Mouse (Mus musculus) midbrain, postnatal 0 days (tissue): ENCODE measurements at regions not wholly inside any gene's neighbourhood (a gene's known extent, or its start where the extent isn't known, plus 50 kb on each side); places are given as distances from the start of the nearest gene placed in this dataset.

Experiments used
- ATAC-seq: fragments of 200-750 bp; cut with Nextera tagmentation; 2 replicates; pipeline ENCODE4 v1.8.0; 2017; ENCODE audit warnings: moderate number of reproducible peaks, mild to moderate bottlenecking, moderate TSS enrichment, moderate library complexity; ENCODE audit not compliant: low FRiP score
- DNase-seq: peaks from one replicate; pipeline ENCODE4 v3.0.0-alpha.2; 2015; ENCODE audit warnings: low spot score
- H3K27ac ChIP-seq: fragments of 300-500 bp; sonication (generic); 2 replicates; pipeline ENCODE4 v1.5.1; 2014; ENCODE audit warnings: low read depth, mild to moderate bottlenecking, low read length, mixed read lengths
- H3K27me3 ChIP-seq: fragments of 300-500 bp; sonication (generic); 2 replicates; pipeline ENCODE4 v1.6.1; 2014; ENCODE audit warnings: low read length, control low read depth, mixed read lengths; ENCODE audit not compliant: insufficient read depth
- H3K36me3 ChIP-seq: fragments of 300-500 bp; sonication (generic); 2 replicates; pipeline ENCODE4 v1.6.1; 2014; ENCODE audit warnings: low read length, control low read depth, mixed read lengths; ENCODE audit not compliant: insufficient read depth
- H3K4me1 ChIP-seq: fragments of 300-500 bp; sonication (generic); 2 replicates; pipeline ENCODE4 v1.6.1; 2014; ENCODE audit warnings: mild to moderate bottlenecking, control low read depth, antibody characterized with exemption, low read length, mixed read lengths; ENCODE audit not compliant: insufficient read depth
- H3K4me2 ChIP-seq: fragments of 300-500 bp; sonication (generic); 2 replicates; pipeline ENCODE4 v1.6.1; 2014; ENCODE audit warnings: low read depth, mild to moderate bottlenecking, low read length, mixed read lengths; ENCODE audit not compliant: poor library complexity, severe bottlenecking
- H3K4me3 ChIP-seq: fragments of 300-500 bp; sonication (generic); 2 replicates; pipeline ENCODE4 v1.5.1; 2014; ENCODE audit warnings: low read depth, mild to moderate bottlenecking, low read length, moderate library complexity
- H3K9ac ChIP-seq: fragments of 300-500 bp; sonication (generic); replicated peaks from 2 replicates; pipeline ENCODE4 v1.6.1; 2014; ENCODE audit warnings: mild to moderate bottlenecking, low read length, moderate library complexity, mixed read lengths; ENCODE audit not compliant: poor library complexity, severe bottlenecking
- H3K9me3 ChIP-seq: fragments of 300-500 bp; sonication (generic); 2 replicates; pipeline ENCODE4 v1.6.1; 2016; ENCODE audit warnings: low read length, control low read depth
- CTCF ChIP-seq: IDR thresholded peaks from 2 replicates; pipeline ENCODE4 v1.5.1; 2016; ENCODE audit warnings: antibody characterized with exemption, mild to moderate bottlenecking
- WGBS: fragments of 180-500 bp; shearing (Covaris S2); extraction: QIAGEN DNeasy Blood & Tissue Kit; methylation state at CpG from one replicate; pipeline ENCODE4 v1.1.7; 2014; 5-methylcytosine and 5-hydroxymethylcytosine counted together

DNA sequence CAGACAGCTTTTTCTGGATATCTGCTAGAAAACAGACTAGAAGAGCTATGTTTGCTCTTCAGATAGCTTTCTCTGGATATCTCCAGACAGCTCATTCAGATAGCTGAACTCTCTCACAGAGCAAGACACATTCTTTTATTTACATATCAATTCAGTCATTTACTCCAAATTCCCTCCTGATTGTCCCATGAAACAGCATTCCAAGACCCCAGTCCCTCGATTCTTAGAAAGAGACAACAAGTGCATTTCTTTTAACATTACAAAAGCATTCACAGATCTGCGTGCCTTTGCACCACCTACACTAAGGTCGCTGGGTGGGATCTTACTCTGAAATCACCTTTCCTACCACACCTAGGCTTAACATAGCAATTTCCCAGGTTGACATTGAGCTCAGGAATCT is 1039.5 kb upstream of the Ddx18 start:
- Histone ChIP-seq H3K4me2 (no peak overlapping the region), H3K4me1 (no peaks in the 10 kb centered on the region), H3K4me3 (no peak overlapping the region), H3K36me3 (no peaks in the 10 kb centered on the region), H3K27ac (no peak overlapping the region), H3K9ac (no peak overlapping the region), H3K27me3 (no peaks in the 10 kb centered on the region), H3K9me3 (no peaks in the 10 kb centered on the region)
- TF ChIP-seq CTCF = no peak
- 51% methylated on average over 3 of the region's 3 CpGs for WGBS
- ATAC-seq = no peak
- no peak for DNase-seq

DNA sequence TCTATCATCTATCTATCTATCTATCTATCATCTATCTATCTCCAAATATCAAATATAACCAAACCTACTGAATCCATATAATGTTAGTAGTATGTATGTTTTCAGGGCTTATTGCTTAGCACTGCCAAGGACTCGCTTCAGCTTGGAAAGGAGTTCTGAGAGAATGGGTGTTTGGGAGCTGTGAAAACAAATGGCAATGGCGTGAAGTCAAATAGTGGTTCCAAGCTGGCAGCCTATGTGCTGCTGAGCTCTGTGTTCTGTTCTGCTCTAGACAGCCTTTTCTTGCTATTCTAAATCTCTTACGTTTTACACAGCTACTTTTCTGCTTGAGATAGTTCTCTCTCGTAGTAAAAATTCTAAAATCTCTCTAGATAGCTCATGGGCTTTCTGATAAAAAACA is 1008.2 kb upstream of the Ddx18 start:
- DNase-seq (peak; percentile 18), ATAC-seq (no peak)
- no peaks in the 10 kb centered on the region for H3K27me3 ChIP-seq
- 70% methylated on average over 4 of the region's 4 CpGs for WGBS
- H3K36me3 ChIP-seq = no peaks in the 10 kb centered on the region
- no peak overlapping the region for H3K27ac ChIP-seq
- TF ChIP-seq CTCF = no peak
- no peaks in the 10 kb centered on the region for H3K9me3 ChIP-seq
- H3K4me1 ChIP-seq = no peaks in the 10 kb centered on the region
- no peak overlapping the region for H3K4me2 ChIP-seq
- no peak overlapping the region for H3K4me3 ChIP-seq
- no peak overlapping the region for H3K9ac ChIP-seq

GRCm38 (mm10) chr1:122551596-122551995 is 983.8 kb upstream of the Ddx18 start:
- Histone ChIP-seq H3K27me3 (no peaks in the 10 kb centered on the region), H3K4me2 (no peak overlapping the region), H3K9ac (no peak overlapping the region), H3K27ac (no peak overlapping the region), H3K36me3 (no peaks in the 10 kb centered on the region), H3K4me3 (no peak overlapping the region), H3K9me3 (no peaks in the 10 kb centered on the region), H3K4me1 (no peaks in the 10 kb centered on the region)
- ATAC-seq (no peak), DNase-seq (no peak)
- no peak for TF ChIP-seq CTCF
- 98% methylated on average over 1 of the region's 1 CpGs for WGBS

DNA sequence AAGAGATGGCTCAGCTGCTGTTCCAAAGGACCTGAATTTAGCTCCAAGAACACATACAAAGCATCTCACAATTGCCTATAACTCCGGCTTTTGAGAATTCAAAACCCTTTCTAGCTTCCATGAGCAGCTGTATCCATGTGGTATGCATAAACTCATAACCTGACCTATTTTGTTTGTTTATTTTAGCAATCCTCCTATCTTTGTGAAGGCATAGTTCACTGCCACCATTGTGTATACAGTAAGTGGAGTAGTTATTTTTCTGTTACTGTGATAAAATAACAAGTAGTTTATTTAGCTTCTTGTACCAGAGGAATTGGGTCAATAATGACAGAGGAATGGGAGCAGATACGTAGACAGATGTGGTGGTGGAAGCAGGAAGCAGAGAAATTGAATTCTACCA is 941.8 kb upstream of the Ddx18 start:
- ATAC-seq = no peak
- H3K4me1 ChIP-seq = no peaks in the 10 kb centered on the region
- 82% methylated on average over 2 of the region's 2 CpGs for WGBS
- H3K36me3 ChIP-seq = no peaks in the 10 kb centered on the region
- no peak overlapping the region for H3K27ac ChIP-seq
- TF ChIP-seq CTCF = no peak
- H3K4me2 ChIP-seq = no peak overlapping the region
- H3K9me3 ChIP-seq = no peaks in the 10 kb centered on the region
- no peaks in the 10 kb centered on the region for H3K27me3 ChIP-seq
- no peak for DNase-seq
- no peak overlapping the region for H3K4me3 ChIP-seq
- no peak overlapping the region for H3K9ac ChIP-seq

DNA sequence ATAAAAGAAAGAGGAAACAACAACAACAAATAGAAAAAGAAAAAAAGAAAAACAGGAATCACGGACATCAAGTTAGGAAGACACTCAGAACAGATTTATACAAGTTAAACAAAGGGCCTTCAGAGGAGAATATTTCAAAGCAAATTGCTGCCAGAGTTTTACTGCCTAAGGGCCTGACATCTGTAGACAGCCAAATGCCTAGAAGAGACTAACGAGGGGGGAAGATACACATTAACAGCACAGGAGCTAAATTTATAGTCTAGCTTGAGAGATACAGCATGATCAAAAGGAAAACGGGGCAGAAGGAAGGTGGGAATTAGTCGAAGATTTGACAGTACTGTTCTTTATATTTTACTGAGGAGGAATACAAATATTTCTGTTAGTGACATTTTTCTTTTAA is 933.9 kb upstream of the Ddx18 start:
- no peak for TF ChIP-seq CTCF
- no peak overlapping the region for H3K4me3 ChIP-seq
- 46% methylated on average over 4 of the region's 4 CpGs for WGBS
- H3K27me3 ChIP-seq = no peaks in the 10 kb centered on the region
- H3K36me3 ChIP-seq = no peaks in the 10 kb centered on the region
- ATAC-seq (peak; percentile 62; the same call in 1 of the 2 replicates), DNase-seq (no peak)
- no peak overlapping the region for H3K27ac ChIP-seq
- no peak overlapping the region for H3K9ac ChIP-seq
- H3K4me2 ChIP-seq = no peak overlapping the region
- H3K9me3 ChIP-seq = no peaks in the 10 kb centered on the region
- H3K4me1 ChIP-seq = no peaks in the 10 kb centered on the region

- no peaks in the 10 kb centered on the region for H3K4me1 ChIP-seq
- no peaks in the 10 kb centered on the region for H3K36me3 ChIP-seq
- no peak for TF ChIP-seq CTCF
- H3K27ac ChIP-seq = no peak overlapping the region
- H3K27me3 ChIP-seq = no peaks in the 10 kb centered on the region
- H3K4me3 ChIP-seq = no peak overlapping the region
- DNase-seq = no peak
- no peak for ATAC-seq
- no peak overlapping the region for H3K4me2 ChIP-seq
- no peaks in the 10 kb centered on the region for H3K9me3 ChIP-seq
- 90% methylated on average over 1 of the region's 1 CpGs for WGBS
- H3K9ac ChIP-seq = no peak overlapping the region
Observed at GRCm38 (mm10) chr1:122478003-122478402, 910.2 kb upstream of the Ddx18 start.
